Mouse (Mus musculus) bone marrow, adult 2 months (tissue): ENCODE results near the gene Barhl1.

Experiments
- CTCF ChIP-seq: fragments of 200-500 bp; IDR thresholded peaks from 2 replicates; pipeline ENCODE4 v1.5.1; 2011; ENCODE audit warnings: low read length, control low read depth; ENCODE audit not compliant: control insufficient read depth, insufficient read depth
- POLR2A ChIP-seq: fragments of 200-500 bp; IDR thresholded peaks from 2 replicates; pipeline ENCODE4 v1.6.1; 2011; ENCODE audit warnings: low read depth, mild to moderate bottlenecking, control low read depth, low read length, borderline replicate concordance; ENCODE audit not compliant: control insufficient read depth

- TF ChIP-seq POLR2A (no peak), CTCF (no peak)
Observed at GRCm38 (mm10) chr2:28875554-28875953, 40.9 kb downstream of the Barhl1 start.
